Mouse (Mus musculus) cerebellum, adult 8-10 months (tissue): Measurements from ENCODE around the gene Trim6.
"Not testable (repeated sequence)": the region's sequence is repeated elsewhere in the genome, so short reads cannot be mapped to it uniquely, and the experiment has no call there.

Source experiments
- DNase-seq: peaks from one replicate; pipeline ENCODE4 v3.0.0; 2022

Gene Trim6

GRCm38 (mm10) chr7:104218701-104219569 is at the start of gene Trim6:
Trim6 (plus strand) TSS chr7:104218793.
- DNase-seq, result no peak

GRCm38 (mm10) chr7:104169634-104170204 is 48.9 kb upstream of the Trim6 start:
- DNase-seq, result no peak

- no peak for DNase-seq
These were observed 43.5 kb upstream of the Trim6 start for GRCm38 (mm10) chr7:104175085-104175484.

- no peak for DNase-seq
These were observed 40.1 kb upstream of the Trim6 start for GRCm38 (mm10) chr7:104178422-104179054.

- no peak for DNase-seq
These were observed 39.5 kb upstream of the Trim6 start for GRCm38 (mm10) chr7:104179074-104179473.

GRCm38 (mm10) chr7:104183292-104183691 is 35.3 kb upstream of the Trim6 start, which contains the start of gene Olfr648:
Olfr648 (minus strand) TSS chr7:104183392.
- DNase-seq, result no peak

- no peak for DNase-seq
These were observed 27.3 kb upstream of the Trim6 start for GRCm38 (mm10) chr7:104191275-104191674.

- DNase-seq, result no peak
These were observed 22.7 kb upstream of the Trim6 start, which contains the start of gene Olfr649 for GRCm38 (mm10) chr7:104195885-104196284. Olfr649 (minus strand) TSS chr7:104195985.

GRCm38 (mm10) chr7:104199822-104200221 is 18.8 kb upstream of the Trim6 start:
- DNase-seq, result peak; percentile 7

- DNase-seq, result no peak
These were observed 12.4 kb upstream of the Trim6 start for GRCm38 (mm10) chr7:104206197-104206596.

- no peak for DNase-seq
These were observed 2.5 kb upstream of the Trim6 start for GRCm38 (mm10) chr7:104216011-104216535.

- no peak for DNase-seq
These were observed 712 bp upstream of the Trim6 start for GRCm38 (mm10) chr7:104217881-104218280.

GRCm38 (mm10) chr7:104231203-104231602 is 12.6 kb downstream of the Trim6 start:
- no peak for DNase-seq

GRCm38 (mm10) chr7:104240857-104241256 is 22.3 kb downstream of the Trim6 start:
- no peak for DNase-seq

GRCm38 (mm10) chr7:104243616-104244015 is 25.0 kb downstream of the Trim6 start:
- no peak for DNase-seq

- DNase-seq, result no peak
These were observed 25.9 kb downstream of the Trim6 start, which contains the start of gene Trim34a for GRCm38 (mm10) chr7:104244287-104245181. Trim34a (plus strand) TSS chr7:104244457.

- not testable (repeated sequence) for DNase-seq
These were observed 41.8 kb downstream of the Trim6 start for GRCm38 (mm10) chr7:104260380-104260779.

- DNase-seq, result not testable (repeated sequence)
These were observed 46.7 kb downstream of the Trim6 start for GRCm38 (mm10) chr7:104265335-104265734.

- DNase-seq, result not testable (repeated sequence)
These were observed 60.8 kb downstream of the Trim6 start for GRCm38 (mm10) chr7:104279361-104279760.
